Mouse (Mus musculus) heart, embryonic 10.5 days (tissue): Measurements from ENCODE around the gene Stat4. TPM values are rescaled to one million over a fixed set of nuclear protein-coding genes. Genes with fewer than 3 reads are reported as not detected.
"Not testable (repeated sequence)": the region's sequence is repeated elsewhere in the genome, so short reads cannot be mapped to it uniquely, and the experiment has no call there.

Source experiments
- DNase-seq: peaks from one replicate; pipeline ENCODE4 v3.0.0-alpha.2; 2017; ENCODE audit warnings: low spot score
- H3K27ac ChIP-seq: fragments of 300-500 bp; sonication (generic); 2 replicates; pipeline ENCODE4 v1.5.1; 2016; ENCODE audit warnings: mild to moderate bottlenecking
- H3K27me3 ChIP-seq: fragments of 300-500 bp; sonication (generic); 2 replicates; pipeline ENCODE4 v1.6.1; 2016; ENCODE audit warnings: mild to moderate bottlenecking; ENCODE audit not compliant: poor library complexity, insufficient read depth, severe bottlenecking
- H3K36me3 ChIP-seq: fragments of 300-500 bp; sonication (generic); 2 replicates; pipeline ENCODE4 v1.6.1; 2016; ENCODE audit warnings: mild to moderate bottlenecking, moderate library complexity
- H3K4me1 ChIP-seq: fragments of 300-500 bp; sonication (generic); 2 replicates; pipeline ENCODE4 v1.6.1; 2016; ENCODE audit warnings: mild to moderate bottlenecking
- H3K4me3 ChIP-seq: fragments of 300-500 bp; sonication (generic); 2 replicates; pipeline ENCODE4 v1.5.1; 2016; ENCODE audit warnings: mild to moderate bottlenecking, moderate library complexity
- H3K9me3 ChIP-seq: fragments of 300-500 bp; sonication (generic); 2 replicates; pipeline ENCODE4 v1.6.1; 2016; ENCODE audit warnings: mild to moderate bottlenecking, moderate library complexity
- WGBS: fragments of 180-500 bp; shearing (Covaris S2); methylation state at CpG from one replicate; pipeline ENCODE4 v1.1.7; 2016; 5-methylcytosine and 5-hydroxymethylcytosine counted together
- polyA plus RNA-seq: library from polyadenylated mRNA; unstranded; fragments of >200 nt; fragmentation: Nextera tagmentation; extraction: Ambion mirVana; gene quantifications from 2 replicates; pipeline ENCODE4 v1.2.1, GENCODE M21; 2016

The Stat4 gene
- polyA plus RNA-seq, 1 experiment from 2014 or later = 0.99 TPM

GRCm38 (mm10) chr1:52039626-52040025, 52.7 kb downstream of the Stat4 start:
- H3K27me3 ChIP-seq = no peaks in the 10 kb centered on the region

GRCm38 (mm10) chr1:52040366-52041061, 53.6 kb downstream of the Stat4 start:
- no peaks in the 10 kb centered on the region for H3K9me3 ChIP-seq
- no peak for DNase-seq
- no peak overlapping the region for H3K4me3 ChIP-seq
- H3K27ac ChIP-seq = no peak overlapping the region
- no peaks in the 10 kb centered on the region for H3K27me3 ChIP-seq
- WGBS = 81% methylated on average over 11 of the region's 11 CpGs
- no peaks in the 10 kb centered on the region for H3K4me1 ChIP-seq
- H3K36me3 ChIP-seq = no peaks in the 10 kb centered on the region

More at GRCm38 (mm10) chr1:52039626-52040025, 52.7 kb downstream of the Stat4 start:
- Histone ChIP-seq H3K27ac (no peak overlapping the region), H3K4me1 (no peaks in the 10 kb centered on the region), H3K4me3 (no peak overlapping the region), H3K36me3 (no peaks in the 10 kb centered on the region), H3K9me3 (no peaks in the 10 kb centered on the region)
- WGBS = 75% methylated on average over 9 of the region's 9 CpGs
- DNase-seq = no peak

- H3K4me1 ChIP-seq = no peaks in the 10 kb centered on the region
- no peak for DNase-seq
- H3K27me3 ChIP-seq = no peaks in the 10 kb centered on the region
- no peaks in the 10 kb centered on the region for H3K9me3 ChIP-seq
- no peak overlapping the region for H3K4me3 ChIP-seq
- WGBS = 50% methylated on average over 4 of the region's 4 CpGs
- no peaks in the 10 kb centered on the region for H3K36me3 ChIP-seq
- no peak overlapping the region for H3K27ac ChIP-seq
These were observed 56.2 kb downstream of the Stat4 start for GRCm38 (mm10) chr1:52043191-52043590.

GRCm38 (mm10) chr1:52046891-52047290, 59.9 kb downstream of the Stat4 start:
- not testable (repeated sequence) for H3K9me3 ChIP-seq, H3K36me3 ChIP-seq, H3K4me1 ChIP-seq, H3K27ac ChIP-seq, DNase-seq, H3K4me3 ChIP-seq, H3K27me3 ChIP-seq
- 91% methylated on average over 10 of the region's 10 CpGs for WGBS

GRCm38 (mm10) chr1:52048711-52049110, 61.8 kb downstream of the Stat4 start:
- H3K4me3 ChIP-seq = no peak overlapping the region
- H3K27ac ChIP-seq = no peak overlapping the region
- H3K9me3 ChIP-seq = no peaks in the 10 kb centered on the region
- WGBS = 71% methylated on average over 2 of the region's 2 CpGs
- no peak for DNase-seq
- no peaks in the 10 kb centered on the region for H3K4me1 ChIP-seq
- no peaks in the 10 kb centered on the region for H3K27me3 ChIP-seq
- H3K36me3 ChIP-seq = no peaks in the 10 kb centered on the region

DNA sequence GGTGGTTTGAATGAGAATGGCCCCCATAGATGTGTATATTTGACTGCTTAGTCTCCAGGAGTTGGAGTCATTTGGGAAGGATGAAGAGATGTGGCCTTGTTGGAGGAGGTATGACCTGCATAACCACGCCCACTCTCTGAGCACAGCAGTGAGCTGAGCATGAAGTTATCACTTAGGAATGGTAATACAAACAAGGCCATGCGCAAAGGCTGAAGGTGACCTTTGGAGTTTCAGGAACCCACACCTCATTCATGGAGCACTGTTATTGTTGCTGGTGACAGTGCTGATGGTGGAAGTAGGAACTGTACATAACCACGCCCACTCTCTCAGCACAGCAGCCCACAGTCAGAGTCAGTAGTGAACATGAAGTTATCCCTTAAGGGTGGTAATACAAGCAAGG, 62.9 kb downstream of the Stat4 start:
- WGBS = 78% methylated on average over 3 of the region's 3 CpGs
- Histone ChIP-seq H3K4me1 (no peaks in the 10 kb centered on the region), H3K27me3 (no peaks in the 10 kb centered on the region), H3K36me3 (no peaks in the 10 kb centered on the region), H3K27ac (no peak overlapping the region), H3K9me3 (no peaks in the 10 kb centered on the region), H3K4me3 (no peak overlapping the region)
- DNase-seq = no peak

GRCm38 (mm10) chr1:52051542-52051941, 64.6 kb downstream of the Stat4 start:
- no peaks in the 10 kb centered on the region for H3K36me3 ChIP-seq
- no peak overlapping the region for H3K27ac ChIP-seq
- WGBS = 78% methylated on average over 3 of the region's 3 CpGs
- H3K4me1 ChIP-seq = no peaks in the 10 kb centered on the region
- no peaks in the 10 kb centered on the region for H3K27me3 ChIP-seq
- H3K9me3 ChIP-seq = no peaks in the 10 kb centered on the region
- DNase-seq = no peak
- H3K4me3 ChIP-seq = no peak overlapping the region

GRCm38 (mm10) chr1:52052910-52053309, 66.0 kb downstream of the Stat4 start:
- Histone ChIP-seq H3K27me3 (no peaks in the 10 kb centered on the region), H3K4me3 (no peak overlapping the region), H3K4me1 (no peaks in the 10 kb centered on the region), H3K36me3 (no peaks in the 10 kb centered on the region), H3K9me3 (no peaks in the 10 kb centered on the region), H3K27ac (no peak overlapping the region)
- no peak for DNase-seq
- WGBS = 91% methylated on average over 9 of the region's 9 CpGs

- WGBS = 80% methylated on average over 4 of the region's 4 CpGs
- Histone ChIP-seq H3K4me3 (no peak overlapping the region), H3K9me3 (no peaks in the 10 kb centered on the region), H3K27ac (no peak overlapping the region), H3K27me3 (no peaks in the 10 kb centered on the region), H3K36me3 (no peaks in the 10 kb centered on the region), H3K4me1 (no peaks in the 10 kb centered on the region)
- DNase-seq = no peak
These were observed 69.0 kb downstream of the Stat4 start for GRCm38 (mm10) chr1:52055947-52056346.

- no peak overlapping the region for H3K4me3 ChIP-seq
- H3K27ac ChIP-seq = no peak overlapping the region
- no peaks in the 10 kb centered on the region for H3K27me3 ChIP-seq
- 51% methylated on average over 5 of the region's 5 CpGs for WGBS
- no peaks in the 10 kb centered on the region for H3K36me3 ChIP-seq
- DNase-seq = no peak
- no peaks in the 10 kb centered on the region for H3K4me1 ChIP-seq
- no peaks in the 10 kb centered on the region for H3K9me3 ChIP-seq
These were observed 70.2 kb downstream of the Stat4 start for GRCm38 (mm10) chr1:52057153-52057552.

GRCm38 (mm10) chr1:52066276-52066675, 79.3 kb downstream of the Stat4 start:
- Histone ChIP-seq H3K4me3 (no peak overlapping the region), H3K27ac (no peak overlapping the region), H3K4me1 (no peaks in the 10 kb centered on the region), H3K27me3 (no peaks in the 10 kb centered on the region), H3K9me3 (no peaks in the 10 kb centered on the region), H3K36me3 (no peaks in the 10 kb centered on the region)
- WGBS = 85% methylated on average over 1 of the region's 1 CpGs
- no peak for DNase-seq

DNA sequence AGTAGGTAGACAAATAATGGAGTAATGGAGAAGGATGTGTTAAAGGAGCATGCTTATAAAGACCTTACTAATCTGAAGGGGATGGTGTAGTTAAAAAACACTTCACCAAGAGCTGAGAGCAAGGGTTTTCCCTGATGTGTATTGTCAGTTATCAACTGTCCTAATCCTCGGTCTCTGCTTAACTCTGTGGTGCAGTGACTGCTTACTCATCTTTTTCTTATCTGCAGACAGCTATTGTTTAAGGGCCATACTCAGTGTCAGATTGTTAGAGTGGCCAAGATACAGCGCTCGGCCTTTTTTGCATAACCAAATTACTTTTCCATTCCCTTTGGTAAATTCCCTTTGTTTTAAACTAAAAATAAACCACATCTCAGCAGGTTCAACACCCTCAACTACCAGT, 79.7 kb downstream of the Stat4 start:
- DNase-seq = no peak
- Histone ChIP-seq H3K27me3 (no peaks in the 10 kb centered on the region), H3K36me3 (no peaks in the 10 kb centered on the region), H3K27ac (no peak overlapping the region), H3K9me3 (no peaks in the 10 kb centered on the region), H3K4me1 (no peaks in the 10 kb centered on the region), H3K4me3 (no peak overlapping the region)
- WGBS = 30% methylated on average over 3 of the region's 3 CpGs

DNA sequence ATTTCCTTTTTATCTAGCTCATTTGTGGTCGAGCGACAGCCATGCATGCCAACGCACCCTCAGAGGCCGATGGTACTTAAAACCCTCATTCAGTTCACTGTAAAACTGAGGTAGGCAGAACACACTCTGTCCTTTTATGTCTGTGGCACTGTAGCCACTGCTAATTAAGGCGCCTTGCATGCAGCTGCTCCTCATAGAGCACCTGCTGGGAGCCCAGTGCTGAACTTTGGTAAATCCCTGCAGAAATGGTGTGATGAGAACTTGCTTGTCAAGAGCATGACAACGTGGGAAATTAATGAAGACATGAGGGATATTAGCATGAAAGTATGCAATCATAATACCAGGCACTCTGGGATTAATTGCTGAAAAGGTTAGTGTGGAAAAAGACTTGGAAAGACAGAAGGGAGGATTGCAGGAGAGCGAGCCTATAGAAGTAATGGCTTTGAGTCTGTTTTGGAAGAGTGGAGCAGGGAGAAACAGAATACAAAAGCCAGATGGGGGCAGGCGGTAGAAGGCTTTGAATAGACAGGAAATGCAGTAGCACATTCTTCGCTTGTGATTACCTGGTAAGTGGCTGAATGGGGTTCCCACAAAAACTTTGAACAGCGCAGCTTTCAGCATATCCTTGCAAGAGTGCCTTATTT, 92.9 kb downstream of the Stat4 start:
- no peaks in the 10 kb centered on the region for H3K36me3 ChIP-seq
- no peak overlapping the region for H3K27ac ChIP-seq
- WGBS = 28% methylated on average over 10 of the region's 10 CpGs
- H3K4me3 ChIP-seq = no peak overlapping the region
- DNase-seq = no peak
- H3K9me3 ChIP-seq = no peaks in the 10 kb centered on the region
- no peaks in the 10 kb centered on the region for H3K27me3 ChIP-seq
- 0 out of 2 replicates have a peak, but pooled peaks cover 5% of the 10 kb centered on the region for H3K4me1 ChIP-seq
